Mouse (Mus musculus): ENCODE data around the gene Cytip. TPM values are rescaled to one million over a fixed set of nuclear protein-coding genes. Genes with fewer than 3 reads are reported as not detected.
A peak's percentile ranks its signal among the peaks of the same experiment; 100 is the strongest.

Cytip gene
- total RNA-seq, 2 experiments from 2014 or later = 0.64 to 0.91 TPM

DNA sequence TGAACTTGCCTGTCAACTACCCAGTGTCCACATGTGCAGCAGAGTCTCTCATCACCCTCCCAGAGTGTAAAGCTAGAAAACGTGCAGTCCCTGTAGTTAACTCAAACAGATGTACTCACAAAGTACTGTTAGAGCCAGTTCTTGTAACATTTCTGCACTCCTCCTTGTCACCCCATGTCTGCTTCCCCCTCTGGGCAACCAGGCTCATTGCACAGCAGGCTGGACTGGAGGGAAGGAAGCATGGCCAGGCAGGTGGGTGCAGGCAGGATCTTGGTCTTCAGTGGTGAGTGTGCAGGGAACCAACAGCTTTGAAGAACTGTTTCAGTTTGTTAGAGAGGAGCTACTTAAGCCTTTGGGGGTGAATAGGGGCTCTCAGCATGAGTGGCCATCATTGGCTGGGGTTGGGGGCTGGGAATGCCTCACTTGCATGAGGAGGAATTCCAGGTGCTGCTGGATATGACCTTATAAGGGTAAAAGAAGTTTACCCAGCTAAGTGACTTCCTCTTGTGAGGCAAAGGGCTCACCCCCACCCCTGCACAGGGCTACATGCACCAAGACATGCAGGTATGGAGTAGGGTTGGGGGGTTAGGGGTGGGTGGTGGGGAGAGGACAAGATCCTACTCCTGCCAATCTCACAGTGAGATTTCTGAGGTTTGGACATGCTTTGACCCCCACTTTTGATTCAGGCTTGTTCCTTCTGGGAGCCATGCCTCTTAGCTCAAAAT lies 31.7 kb downstream of the Cytip start:
- no peak for DNase-seq
- intact Hi-C loops (cut with DNase I) = no loop called here

DNA sequence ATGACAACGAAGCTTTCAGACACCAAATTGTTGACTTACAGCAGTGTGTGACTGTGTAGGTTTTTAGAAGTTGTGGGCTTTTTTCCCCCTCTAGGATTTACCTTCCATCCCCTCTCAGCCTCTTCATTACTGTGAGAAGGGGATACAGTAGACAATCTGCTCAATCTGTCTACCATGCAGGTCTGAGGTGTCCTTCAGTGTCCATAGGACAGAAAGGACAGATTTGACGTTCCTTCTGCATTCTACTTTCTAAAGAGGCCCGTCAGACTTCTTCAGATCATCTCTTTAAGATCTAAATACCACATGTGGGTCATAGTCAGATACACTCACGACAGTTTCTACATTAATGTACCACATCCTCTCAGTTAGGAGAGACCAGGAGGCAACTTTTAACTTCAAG lies 33.5 kb downstream of the Cytip start:
- intact Hi-C loops (cut with DNase I) = no loop called here
- DNase-seq = no peak

GRCm38 (mm10) chr2:58160541-58161307 lies 34.6 kb downstream of the Cytip start:
- intact Hi-C loops (cut with DNase I) = no loop called here
- DNase-seq = no peak

- intact Hi-C loops (cut with DNase I) = no loop called here
- DNase-seq = no peak
Observed at GRCm38 (mm10) chr2:58159880-58160279, 35.5 kb downstream of the Cytip start.

- DNase-seq = no peak
- intact Hi-C loops (cut with DNase I) = no loop called here
Observed at GRCm38 (mm10) chr2:58159121-58159520, 36.2 kb downstream of the Cytip start.

- intact Hi-C loops (cut with DNase I) = no loop called here
- no peak for DNase-seq
Observed at GRCm38 (mm10) chr2:58158539-58158938, 36.8 kb downstream of the Cytip start.

- intact Hi-C loops (cut with DNase I) = no loop called here
- DNase-seq = no peak
Observed at GRCm38 (mm10) chr2:58158107-58158506, 37.2 kb downstream of the Cytip start.

GRCm38 (mm10) chr2:58157466-58157865 lies 37.9 kb downstream of the Cytip start:
- intact Hi-C loops (cut with DNase I) = no loop called here
- DNase-seq = no peak

GRCm38 (mm10) chr2:58156495-58157392 lies 38.6 kb downstream of the Cytip start:
- intact Hi-C loops (cut with DNase I) = no loop called here
- no peak for DNase-seq

DNA sequence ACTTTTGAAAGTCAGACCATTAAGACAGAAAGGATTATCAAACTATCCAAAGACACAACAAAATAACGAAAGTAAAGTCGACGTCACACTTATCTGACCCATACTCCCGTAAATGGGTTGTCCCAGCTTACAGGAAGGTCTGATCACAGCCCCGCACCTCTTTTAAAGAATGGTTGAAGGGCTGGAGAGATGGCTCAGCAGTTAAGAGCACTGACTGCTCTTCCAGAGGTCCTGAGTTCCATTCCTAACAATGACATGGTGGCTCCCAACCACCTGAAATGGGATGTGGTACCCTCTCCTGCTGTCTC lies 39.3 kb downstream of the Cytip start:
- intact Hi-C loops (cut with DNase I) = no loop called here
- no peak for DNase-seq

DNA sequence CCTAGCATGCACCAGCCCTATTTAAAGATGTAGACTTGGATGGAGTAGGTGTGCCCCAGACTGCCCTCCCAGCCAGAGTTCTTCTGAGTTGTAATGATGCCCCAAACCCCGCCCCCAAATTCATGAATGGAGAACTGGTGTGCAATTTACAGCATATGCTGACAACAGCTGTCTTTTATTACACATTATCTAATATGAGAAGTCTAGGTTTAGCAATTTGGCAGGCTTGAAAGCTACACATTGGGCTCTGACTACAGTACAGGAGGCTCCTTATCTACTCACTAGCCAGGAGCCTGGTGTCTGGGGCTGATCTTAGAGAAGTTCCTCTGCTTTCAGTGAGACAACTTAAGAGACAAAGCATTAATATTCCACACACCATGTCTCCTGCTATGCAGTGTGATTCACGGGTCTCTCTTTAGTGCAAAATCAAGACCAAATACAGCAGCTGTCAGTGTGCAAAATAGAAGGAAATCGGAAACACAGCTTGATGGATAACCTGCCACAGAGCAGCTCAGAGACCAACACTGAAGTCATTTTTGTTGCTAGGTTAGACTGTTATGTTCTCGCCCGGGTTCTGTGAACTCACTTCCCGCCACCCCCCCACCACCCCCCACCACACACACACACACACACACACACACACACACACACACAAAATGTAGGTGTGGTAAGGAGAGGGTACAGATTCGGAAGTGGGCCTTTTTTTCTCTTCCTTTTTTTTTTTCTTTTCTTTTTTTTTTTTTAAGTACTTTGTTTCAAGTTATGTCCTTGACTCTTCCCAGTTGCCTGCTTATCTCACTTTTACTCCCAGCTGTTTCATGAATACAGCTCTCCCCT lies 39.8 kb downstream of the Cytip start:
- intact Hi-C loops (cut with DNase I) = no loop called here
- no peak for DNase-seq

- intact Hi-C loops (cut with DNase I) = no loop called here
- no peak for DNase-seq
Observed at GRCm38 (mm10) chr2:58154555-58154954, 40.8 kb downstream of the Cytip start.

- intact Hi-C loops (cut with DNase I) = no loop called here
- DNase-seq = no peak
Observed at GRCm38 (mm10) chr2:58153742-58154141, 41.6 kb downstream of the Cytip start.

GRCm38 (mm10) chr2:58149983-58150405 lies 45.3 kb downstream of the Cytip start:
- intact Hi-C loops (cut with DNase I) = no loop called here
- no peak for DNase-seq

DNA sequence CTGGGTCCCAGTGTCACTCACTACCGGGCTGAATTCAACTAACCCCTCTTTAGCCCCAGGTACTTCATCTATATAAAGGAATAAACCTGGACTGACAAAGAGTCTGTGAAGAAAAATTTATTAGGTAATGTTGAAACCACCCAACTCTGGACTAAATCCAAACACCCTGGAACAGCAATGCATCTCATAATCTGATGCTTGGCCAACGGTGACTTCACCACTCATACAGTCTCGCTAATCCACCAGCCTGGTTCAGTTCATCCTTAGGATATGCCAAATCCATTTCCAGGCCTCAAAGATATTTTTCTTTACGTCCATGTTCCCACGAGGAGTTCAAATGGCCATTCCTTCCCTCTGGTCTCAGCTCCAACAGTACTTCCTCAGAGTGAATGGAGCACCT lies 48.8 kb downstream of the Cytip start:
- intact Hi-C loops (cut with DNase I) = no loop called here
- no peak for DNase-seq

DNA sequence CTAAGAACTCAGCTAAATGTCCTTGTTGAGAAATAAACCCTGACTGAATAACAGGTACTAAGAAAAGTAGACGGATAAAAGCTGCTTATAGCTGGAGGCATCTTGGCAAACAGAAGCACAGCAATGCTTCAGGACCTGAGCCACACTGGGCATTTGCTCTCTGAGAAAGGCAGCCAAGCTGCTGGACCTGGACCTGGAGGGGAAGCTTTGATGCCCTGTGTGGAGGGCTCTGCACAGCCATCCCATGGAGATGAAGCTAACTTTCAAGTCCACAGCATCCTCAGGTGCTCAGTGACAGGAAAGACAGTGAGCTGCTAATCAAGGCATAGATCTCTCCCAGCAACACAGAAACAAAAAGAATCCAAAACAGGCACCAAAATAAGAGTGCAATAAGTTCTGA lies 54.8 kb downstream of the Cytip start:
- intact Hi-C loops (cut with DNase I) = no loop called here
- DNase-seq = no peak

GRCm38 (mm10) chr2:58138611-58139010 lies 56.7 kb downstream of the Cytip start:
- intact Hi-C loops (cut with DNase I) = no loop called here
- peak; percentile 4 for DNase-seq

- DNase-seq = no peak
- intact Hi-C loops (cut with DNase I) = no loop called here
Observed at GRCm38 (mm10) chr2:58137676-58138075, 57.7 kb downstream of the Cytip start.

GRCm38 (mm10) chr2:58136526-58136925 lies 58.8 kb downstream of the Cytip start:
- intact Hi-C loops (cut with DNase I) = no loop called here

GRCm38 (mm10) chr2:58135061-58135463 lies 60.3 kb downstream of the Cytip start:
- DNase-seq = no peak
- intact Hi-C loops (cut with DNase I) = no loop called here

More at GRCm38 (mm10) chr2:58136526-58136925, 58.8 kb downstream of the Cytip start:
- no peak for DNase-seq
